Mouse (Mus musculus) ovary, postnatal 14 days (tissue): ENCODE measurements around the gene Spdya.
"Not testable (repeated sequence)": the region's sequence is repeated elsewhere in the genome, so short reads cannot be mapped to it uniquely, and the experiment has no call there.

ENCODE experiments used
- DNase-seq: peaks from one replicate; pipeline ENCODE4 v3.0.0; 2022; ENCODE audit warnings: low spot score

Spdya gene

GRCm38 (mm10) chr17:71551757-71552451, at the start of gene Spdya:
TSS of gene Spdya (plus strand) at chr17:71552061.
- DNase-seq: peak; percentile 60

GRCm38 (mm10) chr17:71506832-71507231, 45.0 kb upstream of the Spdya start:
- no peak for DNase-seq

- DNase-seq: no peak
These were observed 41.6 kb upstream of the Spdya start for GRCm38 (mm10) chr17:71510297-71510696.

GRCm38 (mm10) chr17:71526302-71526708, 25.6 kb upstream of the Spdya start:
- no peak for DNase-seq

GRCm38 (mm10) chr17:71526711-71527564, 24.9 kb upstream of the Spdya start, which contains the start of gene Ndc80:
TSS of gene Ndc80 (minus strand) at chr17:71526857.
- peak; percentile 87 for DNase-seq

- no peak for DNase-seq
These were observed 23.8 kb upstream of the Spdya start for GRCm38 (mm10) chr17:71528042-71528441.

- DNase-seq: not testable (repeated sequence)
These were observed 16.3 kb upstream of the Spdya start for GRCm38 (mm10) chr17:71535595-71535994.

- DNase-seq: no peak
These were observed 14.7 kb upstream of the Spdya start for GRCm38 (mm10) chr17:71537164-71537563.

GRCm38 (mm10) chr17:71548586-71548985, 3.3 kb upstream of the Spdya start:
- DNase-seq: no peak

- no peak for DNase-seq
These were observed 511 bp upstream of the Spdya start for GRCm38 (mm10) chr17:71551350-71551749.

GRCm38 (mm10) chr17:71552901-71553300, 1.0 kb downstream of the Spdya start:
- DNase-seq: peak; percentile 5

GRCm38 (mm10) chr17:71561631-71562030, 9.8 kb downstream of the Spdya start:
- DNase-seq: peak; percentile 14

GRCm38 (mm10) chr17:71579176-71579705, 27.4 kb downstream of the Spdya start:
- DNase-seq: no peak

GRCm38 (mm10) chr17:71597881-71598658, 46.2 kb downstream of the Spdya start:
- DNase-seq: no peak

GRCm38 (mm10) chr17:71598659-71599554, 47.0 kb downstream of the Spdya start:
- peak; percentile 63 for DNase-seq

- DNase-seq: peak; percentile 91
These were observed 63.9 kb downstream of the Spdya start, which contains the start of gene Wdr43 for GRCm38 (mm10) chr17:71615638-71616318. TSS of gene Wdr43 (plus strand) at chr17:71615895.

GRCm38 (mm10) chr17:71616319-71617032, 64.6 kb downstream of the Spdya start:
- DNase-seq: no peak

- no peak for DNase-seq
These were observed 65.1 kb downstream of the Spdya start for GRCm38 (mm10) chr17:71617033-71617362.

GRCm38 (mm10) chr17:71617974-71618373, 66.1 kb downstream of the Spdya start:
- no peak for DNase-seq

- DNase-seq: no peak
These were observed 79.9 kb downstream of the Spdya start for GRCm38 (mm10) chr17:71631806-71632205.
